Mouse (Mus musculus): ENCODE measurements around the gene Tirap. TPM values are rescaled to one million over a fixed set of nuclear protein-coding genes. Genes with fewer than 3 reads are reported as not detected.

Tirap gene
- polyA plus RNA-seq, 1 experiment = 2.6 TPM

- no peak overlapping the region for H3K27ac ChIP-seq (ENCODE audit: control insufficient read depth, insufficient read depth, low read depth, low read length)
- H3K27me3 ChIP-seq (ENCODE audit: control insufficient read depth, insufficient read depth, low read length) = no peaks in the 10 kb centered on the region
- no peaks in the 10 kb centered on the region for H3K36me3 ChIP-seq (ENCODE audit: control insufficient read depth, insufficient read depth, low read length)
- TF ChIP-seq POLR2A (IDR thresholded peaks at IDR 0.05; ENCODE audit: control insufficient read depth, low read depth, low read length) = no peak
- TF ChIP-seq CTCF (IDR thresholded peaks at IDR 0.05; ENCODE audit: control insufficient read depth, insufficient read depth, insufficient replicate concordance, low read depth, low read length) = no peak
- no peak overlapping the region for H3K4me3 ChIP-seq (ENCODE audit: control insufficient read depth, low read depth, low read length)
- no peaks in the 10 kb centered on the region; the same call in 1 of the 2 replicates for H3K4me1 ChIP-seq (ENCODE audit: control insufficient read depth, insufficient read depth, low read length)
These were observed 26.8 kb downstream of the Tirap start for GRCm38 (mm10) chr9:35173331-35173730.

- H3K4me3 ChIP-seq (ENCODE audit: control insufficient read depth, low read depth, low read length) = no peak overlapping the region
- H3K27me3 ChIP-seq (ENCODE audit: control insufficient read depth, insufficient read depth, low read length) = no peaks in the 10 kb centered on the region
- H3K27ac ChIP-seq (ENCODE audit: control insufficient read depth, insufficient read depth, low read depth, low read length) = no peak overlapping the region
- H3K36me3 ChIP-seq (ENCODE audit: control insufficient read depth, insufficient read depth, low read length) = 0 out of 2 replicates have a peak, but pooled peaks cover 2% of the 10 kb centered on the region
- H3K4me1 ChIP-seq (ENCODE audit: control insufficient read depth, insufficient read depth, low read length) = no peaks in the 10 kb centered on the region
- TF ChIP-seq CTCF (IDR thresholded peaks at IDR 0.05; ENCODE audit: control insufficient read depth, insufficient read depth, insufficient replicate concordance, low read depth, low read length) (no peak), POLR2A (IDR thresholded peaks at IDR 0.05; ENCODE audit: control insufficient read depth, low read depth, low read length) (no peak)
These were observed 30.0 kb downstream of the Tirap start for GRCm38 (mm10) chr9:35170071-35170470.

DNA sequence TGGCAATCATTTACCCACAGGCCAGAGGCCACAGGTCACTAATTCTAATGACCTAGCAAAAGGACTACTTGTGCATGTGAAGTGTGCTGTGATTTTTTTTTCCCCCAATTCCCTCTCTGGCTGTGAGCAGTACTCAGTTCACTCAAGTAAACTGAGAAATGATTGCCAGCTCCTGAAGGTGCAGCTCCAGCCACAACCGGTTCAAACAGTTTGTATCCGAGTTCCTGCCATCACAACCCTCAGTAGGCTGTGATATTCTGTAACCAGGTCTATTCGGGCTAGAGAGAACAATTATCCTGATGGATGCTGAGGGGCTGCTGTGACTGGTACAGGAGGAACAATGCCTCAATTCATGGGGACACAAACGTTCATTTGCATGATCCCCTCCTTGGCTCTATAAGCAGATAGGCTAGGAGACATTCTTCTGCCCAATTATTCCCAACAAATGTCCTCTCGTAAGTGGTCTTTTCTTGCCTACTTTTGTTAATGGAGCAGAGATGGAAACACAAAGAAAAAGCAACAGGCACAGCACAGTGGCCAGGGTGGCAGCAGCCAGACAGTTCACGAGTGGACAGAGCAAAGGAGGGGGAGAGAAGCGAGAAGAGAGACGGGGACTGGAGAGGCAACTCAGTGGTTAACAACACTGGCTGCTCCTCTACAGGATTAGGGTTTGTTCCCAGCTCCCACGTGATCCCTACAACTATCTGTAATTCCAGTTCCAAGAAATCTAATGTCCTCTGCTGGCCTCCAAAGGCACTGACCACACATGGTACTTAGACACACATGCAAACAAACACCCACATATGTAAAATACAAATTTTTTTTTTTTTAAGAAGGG lies 33.1 kb downstream of the Tirap start:
- H3K4me1 ChIP-seq (ENCODE audit: control insufficient read depth, insufficient read depth, low read length) = no peaks in the 10 kb centered on the region
- no peaks in the 10 kb centered on the region for H3K27me3 ChIP-seq (ENCODE audit: control insufficient read depth, insufficient read depth, low read length)
- no peak overlapping the region for H3K27ac ChIP-seq (ENCODE audit: control insufficient read depth, insufficient read depth, low read depth, low read length)
- H3K36me3 ChIP-seq (ENCODE audit: control insufficient read depth, insufficient read depth, low read length) = 0 out of 2 replicates have a peak, but pooled peaks cover 2% of the 10 kb centered on the region
- no peak overlapping the region for H3K4me3 ChIP-seq (ENCODE audit: control insufficient read depth, low read depth, low read length)
- TF ChIP-seq CTCF (IDR thresholded peaks at IDR 0.05; ENCODE audit: control insufficient read depth, insufficient read depth, insufficient replicate concordance, low read depth, low read length) = no peak
- no peak for TF ChIP-seq POLR2A (IDR thresholded peaks at IDR 0.05; ENCODE audit: control insufficient read depth, low read depth, low read length)

- Histone ChIP-seq H3K4me1 (ENCODE audit: control insufficient read depth, insufficient read depth, low read length) (no peaks in the 10 kb centered on the region), H3K4me3 (ENCODE audit: control insufficient read depth, low read depth, low read length) (no peak overlapping the region), H3K27ac (ENCODE audit: control insufficient read depth, insufficient read depth, low read depth, low read length) (no peak overlapping the region), H3K36me3 (ENCODE audit: control insufficient read depth, insufficient read depth, low read length) (0 out of 2 replicates have a peak, but pooled peaks cover 2% of the 10 kb centered on the region), H3K27me3 (ENCODE audit: control insufficient read depth, insufficient read depth, low read length) (no peaks in the 10 kb centered on the region)
- TF ChIP-seq CTCF (IDR thresholded peaks at IDR 0.05; ENCODE audit: control insufficient read depth, insufficient read depth, insufficient replicate concordance, low read depth, low read length) = no peak
- TF ChIP-seq POLR2A (IDR thresholded peaks at IDR 0.05; ENCODE audit: control insufficient read depth, low read depth, low read length) = no peak
These were observed 33.8 kb downstream of the Tirap start for GRCm38 (mm10) chr9:35166144-35166797.

GRCm38 (mm10) chr9:35164142-35164874 lies 35.8 kb downstream of the Tirap start:
- no peaks in the 10 kb centered on the region for H3K4me1 ChIP-seq (ENCODE audit: control insufficient read depth, insufficient read depth, low read length)
- no peak overlapping the region for H3K27ac ChIP-seq (ENCODE audit: control insufficient read depth, insufficient read depth, low read depth, low read length)
- H3K36me3 ChIP-seq (ENCODE audit: control insufficient read depth, insufficient read depth, low read length) = 0 out of 2 replicates have a peak, but pooled peaks cover 2% of the 10 kb centered on the region
- no peak for TF ChIP-seq POLR2A (IDR thresholded peaks at IDR 0.05; ENCODE audit: control insufficient read depth, low read depth, low read length)
- no peak for TF ChIP-seq CTCF (IDR thresholded peaks at IDR 0.05; ENCODE audit: control insufficient read depth, insufficient read depth, insufficient replicate concordance, low read depth, low read length)
- no peak overlapping the region for H3K4me3 ChIP-seq (ENCODE audit: control insufficient read depth, low read depth, low read length)
- no peaks in the 10 kb centered on the region for H3K27me3 ChIP-seq (ENCODE audit: control insufficient read depth, insufficient read depth, low read length)

DNA sequence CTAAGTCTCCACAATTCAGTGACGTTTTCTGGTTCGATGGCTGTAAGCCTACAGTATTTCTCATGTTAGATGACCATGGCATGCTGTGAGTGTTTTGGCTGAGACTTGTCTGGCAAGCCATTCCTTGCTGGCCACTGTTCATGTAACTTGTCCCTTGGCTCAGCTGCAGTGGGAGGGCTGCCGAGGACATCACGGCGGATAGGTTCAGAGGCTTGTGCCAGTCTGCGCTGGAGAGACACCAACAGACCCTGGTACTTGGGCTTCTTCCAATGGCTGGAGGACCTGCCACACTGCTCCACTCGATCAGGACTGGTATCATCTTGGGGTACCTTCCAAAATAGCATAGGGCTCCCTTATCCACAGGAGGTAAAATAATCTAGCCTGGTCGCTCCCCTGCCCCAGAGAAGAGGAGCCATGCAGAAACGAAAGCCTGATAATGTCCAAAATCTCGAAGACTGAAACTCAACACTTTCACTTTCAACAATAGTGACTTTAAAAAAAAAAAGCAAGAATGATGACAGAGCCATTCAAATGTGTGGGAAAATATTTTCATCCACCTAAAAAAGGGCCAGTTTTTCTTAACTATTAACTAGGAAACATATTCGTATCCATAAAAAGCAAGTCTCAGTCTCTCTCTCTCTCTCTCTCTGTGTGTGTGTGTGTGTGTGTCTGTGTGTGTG lies 36.9 kb downstream of the Tirap start:
- Histone ChIP-seq H3K4me1 (ENCODE audit: control insufficient read depth, insufficient read depth, low read length) (no peaks in the 10 kb centered on the region), H3K4me3 (ENCODE audit: control insufficient read depth, low read depth, low read length) (no peak overlapping the region)
- TF ChIP-seq POLR2A (IDR thresholded peaks at IDR 0.05; ENCODE audit: control insufficient read depth, low read depth, low read length) (no peak), CTCF (IDR thresholded peaks at IDR 0.05; ENCODE audit: control insufficient read depth, insufficient read depth, insufficient replicate concordance, low read depth, low read length) (no peak)

More for the DNA sequence above, 36.9 kb downstream of the Tirap start:
- H3K27me3 ChIP-seq (ENCODE audit: control insufficient read depth, insufficient read depth, low read length) = no peaks in the 10 kb centered on the region
- no peak overlapping the region for H3K27ac ChIP-seq (ENCODE audit: control insufficient read depth, insufficient read depth, low read depth, low read length)
- 0 out of 2 replicates have a peak, but pooled peaks cover 2% of the 10 kb centered on the region for H3K36me3 ChIP-seq (ENCODE audit: control insufficient read depth, insufficient read depth, low read length)

Data from testis, adult 2 months (tissue).